Mouse (Mus musculus): ENCODE measurements around the gene 4930432K21Rik. TPM values are rescaled to one million over a fixed set of nuclear protein-coding genes. Genes with fewer than 3 reads are reported as not detected.

4930432K21Rik gene
- total RNA-seq, 2 experiments from 2014 or later: not detected

- no peak for DNase-seq
Measured at GRCm38 (mm10) chr8:84147324-84147766, 480 bp upstream of the 4930432K21Rik start.

GRCm38 (mm10) chr8:84148531-84148850 lies 666 bp downstream of the 4930432K21Rik start:
- DNase-seq: no peak

- no peak for DNase-seq
Measured at GRCm38 (mm10) chr8:84149181-84149580, 1.4 kb downstream of the 4930432K21Rik start.

- DNase-seq: no peak
Measured at GRCm38 (mm10) chr8:84157620-84158019, 9.8 kb downstream of the 4930432K21Rik start.

GRCm38 (mm10) chr8:84167696-84168095 lies 19.9 kb downstream of the 4930432K21Rik start:
- DNase-seq: no peak

- no peak for DNase-seq
Measured at GRCm38 (mm10) chr8:84170096-84170495, 22.3 kb downstream of the 4930432K21Rik start.

- no peak for DNase-seq
Measured at GRCm38 (mm10) chr8:84173861-84174260, 26.0 kb downstream of the 4930432K21Rik start.

- no peak for DNase-seq
Measured at GRCm38 (mm10) chr8:84176560-84176959, 28.7 kb downstream of the 4930432K21Rik start.

- no peak for DNase-seq
Measured at GRCm38 (mm10) chr8:84177405-84177804, 29.6 kb downstream of the 4930432K21Rik start.

- DNase-seq: no peak
Measured at GRCm38 (mm10) chr8:84178592-84178991, 30.8 kb downstream of the 4930432K21Rik start.

GRCm38 (mm10) chr8:84179946-84180345 lies 32.1 kb downstream of the 4930432K21Rik start:
- no peak for DNase-seq

- DNase-seq: peak; percentile 29
Measured at GRCm38 (mm10) chr8:84180530-84181190, 32.8 kb downstream of the 4930432K21Rik start.

GRCm38 (mm10) chr8:84182833-84183232 lies 35.0 kb downstream of the 4930432K21Rik start:
- DNase-seq: no peak

GRCm38 (mm10) chr8:84183261-84184084 lies 35.6 kb downstream of the 4930432K21Rik start:
- no peak for DNase-seq

GRCm38 (mm10) chr8:84184085-84185043 lies 36.5 kb downstream of the 4930432K21Rik start:
- no peak for DNase-seq

GRCm38 (mm10) chr8:84185117-84185516 lies 37.3 kb downstream of the 4930432K21Rik start, which contains the start of gene Nanos3:
Gene Nanos3 (minus strand): TSS chr8:84185217.
- DNase-seq: no peak

- peak; percentile 70 for DNase-seq
Measured at GRCm38 (mm10) chr8:84186547-84186946, 38.7 kb downstream of the 4930432K21Rik start.

GRCm38 (mm10) chr8:84187065-84187755 lies 39.4 kb downstream of the 4930432K21Rik start:
- no peak for DNase-seq

GRCm38 (mm10) chr8:84188671-84189070 lies 40.8 kb downstream of the 4930432K21Rik start:
- DNase-seq: no peak

GRCm38 (mm10) chr8:84189603-84190002 lies 41.8 kb downstream of the 4930432K21Rik start:
- peak; percentile 74 for DNase-seq

- DNase-seq: no peak
Measured at GRCm38 (mm10) chr8:84190191-84190867, 42.5 kb downstream of the 4930432K21Rik start.
